Mouse (Mus musculus) myocyte (in vitro differentiated cells): ENCODE results near the gene Ttll10. TPM values are rescaled to one million over a fixed set of nuclear protein-coding genes. Genes with fewer than 3 reads are reported as not detected.

Source experiments
- H3K27me3 ChIP-seq: one replicate; pipeline ENCODE4 v1.6.1; 2011; ENCODE audit not compliant: control insufficient read depth, insufficient read depth, insufficient read length
- H3K36me3 ChIP-seq: one replicate; pipeline ENCODE4 v1.6.1; 2011; ENCODE audit not compliant: control insufficient read depth, insufficient read depth
- H3K4me2 ChIP-seq: one replicate; pipeline ENCODE4 v1.6.1; 2011; ENCODE audit warnings: low read depth, control low read depth
- H3K4me3 ChIP-seq: one replicate; pipeline ENCODE4 v1.5.1; 2011; ENCODE audit warnings: mild to moderate bottlenecking, control low read depth, moderate library complexity
- H3K79me2 ChIP-seq: one replicate; pipeline ENCODE4 v1.6.1; 2011; ENCODE audit not compliant: control insufficient read depth, insufficient read depth
- H3ac ChIP-seq: one replicate; pipeline ENCODE4 v1.6.1; 2011; ENCODE audit not compliant: control insufficient read depth, insufficient read length
- CEBPB ChIP-seq: IDR thresholded peaks from 2 replicates; pipeline ENCODE4 v1.6.1; 2011; ENCODE audit warnings: mild to moderate bottlenecking, moderate library complexity; ENCODE audit not compliant: poor library complexity, insufficient read depth, severe bottlenecking
- E2F4 ChIP-seq: IDR thresholded peaks from one replicate; pipeline ENCODE4 v1.6.1; 2011; ENCODE audit warnings: mild to moderate bottlenecking, control low read depth, moderate library complexity; ENCODE audit not compliant: insufficient read depth
- MAX ChIP-seq: IDR thresholded peaks from one replicate; pipeline ENCODE4 v1.6.1; 2011; ENCODE audit warnings: low read depth, mild to moderate bottlenecking, control low read depth
- MYOD1 ChIP-seq, 3 experiments: IDR thresholded peaks; one replicate each; pipeline ENCODE4 v1.6.1; 2011; ENCODE audit warnings: control low read depth in 2 of 3, low read depth in 2 of 3, mild to moderate bottlenecking in 2 of 3, moderate library complexity in 1 of 3; ENCODE audit not compliant: insufficient read length in 2 of 3, control insufficient read depth in 1 of 3
- MYOG ChIP-seq, 3 experiments: IDR thresholded peaks; one replicate each; pipeline ENCODE4 v1.6.1; 2011; ENCODE audit warnings: control low read depth in 2 of 3, low read depth in 2 of 3, mild to moderate bottlenecking in 2 of 3; ENCODE audit not compliant: insufficient read length in 2 of 3, control insufficient read depth in 1 of 3, insufficient read depth in 1 of 3
- POLR2A ChIP-seq: IDR thresholded peaks from one replicate; pipeline ENCODE4 v1.6.1; 2011; ENCODE audit warnings: low read depth, mild to moderate bottlenecking, control low read depth, moderate library complexity; ENCODE audit not compliant: insufficient read length
- POLR2AphosphoS2 ChIP-seq: IDR thresholded peaks from one replicate; pipeline ENCODE4 v1.6.1; 2011; ENCODE audit warnings: low read depth, control low read depth; ENCODE audit not compliant: insufficient read length
- REST ChIP-seq: IDR thresholded peaks from one replicate; pipeline ENCODE4 v1.6.1; 2011; ENCODE audit warnings: mild to moderate bottlenecking, control low read depth, moderate library complexity; ENCODE audit not compliant: insufficient read depth, insufficient read length
- SRF ChIP-seq: IDR thresholded peaks from one replicate; pipeline ENCODE4 v1.6.1; 2011; ENCODE audit warnings: low read depth; ENCODE audit not compliant: control insufficient read depth, insufficient read length
- TCF12 ChIP-seq: IDR thresholded peaks from one replicate; pipeline ENCODE4 v1.6.1; 2011; ENCODE audit warnings: mild to moderate bottlenecking, control low read depth; ENCODE audit not compliant: poor library complexity, insufficient read depth, severe bottlenecking
- TCF3 ChIP-seq: IDR thresholded peaks from one replicate; pipeline ENCODE4 v1.6.1; 2011; ENCODE audit warnings: low read depth, control low read depth; ENCODE audit not compliant: insufficient read length
- USF1 ChIP-seq: IDR thresholded peaks from one replicate; pipeline ENCODE4 v1.6.1; 2011; ENCODE audit warnings: low read depth, mild to moderate bottlenecking, control low read depth, moderate library complexity
- polyA plus RNA-seq: library from polyadenylated mRNA; unstranded; fragments of >200 nt; fragmentation: generic; extraction: Trizol; gene quantifications from one replicate; pipeline ENCODE4 v1.2.1, GENCODE M21; 2012; ENCODE audit warnings: missing spikeins

Ttll10 gene
- polyA plus RNA-seq, 1 experiment = not detected

DNA sequence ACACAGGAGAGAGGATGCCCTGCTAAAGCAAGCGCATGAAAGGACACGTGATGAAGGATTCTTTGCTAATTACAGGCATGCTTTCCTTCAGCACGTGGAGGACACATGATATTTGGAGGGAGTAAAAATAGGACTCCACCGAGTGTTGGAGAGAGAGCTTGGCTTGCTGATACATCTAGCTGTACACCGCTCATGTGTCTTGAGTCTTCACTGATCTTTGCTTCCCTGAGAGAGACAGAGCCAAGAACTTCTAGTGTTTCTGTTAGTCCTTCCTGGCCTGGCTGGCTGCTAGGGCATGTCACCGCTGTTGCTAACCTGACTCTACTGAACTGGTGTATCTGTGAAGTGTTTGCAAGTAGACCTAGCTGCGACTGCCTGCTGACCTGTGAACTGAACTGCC is 35.0 kb downstream of the Ttll10 start:
- no peaks in the 10 kb centered on the region for H3K27me3 ChIP-seq
- no peak for TF ChIP-seq POLR2A
- TF ChIP-seq REST = no peak
- TF ChIP-seq POLR2AphosphoS2 = no peak
- TF ChIP-seq CEBPB = no peak
- no peak for TF ChIP-seq MAX
- TF ChIP-seq USF1 = no peak
- TF ChIP-seq MYOG (IDR thresholded peaks at IDR 0.05; ENCODE audit: control insufficient read depth in 1 of 3, insufficient read depth in 1 of 3, insufficient read length in 2 of 3, low read depth in 2 of 3) = no peak
- H3K4me2 ChIP-seq = no peak overlapping the region
- no peaks in the 10 kb centered on the region for H3K36me3 ChIP-seq
- H3K4me3 ChIP-seq = no peak overlapping the region
- H3ac ChIP-seq = no peak overlapping the region
- no peaks in the 10 kb centered on the region for H3K79me2 ChIP-seq

GRCm38 (mm10) chr4:156023520-156023919 is 35.7 kb downstream of the Ttll10 start:
- Histone ChIP-seq H3ac (no peak overlapping the region), H3K4me2 (no peak overlapping the region), H3K27me3 (no peaks in the 10 kb centered on the region), H3K36me3 (no peaks in the 10 kb centered on the region), H3K79me2 (no peaks in the 10 kb centered on the region), H3K4me3 (no peak overlapping the region)
- TF ChIP-seq TCF12 = no peak
- no peak for TF ChIP-seq POLR2A
- no peak for TF ChIP-seq MYOD1 (IDR thresholded peaks at IDR 0.05; ENCODE audit: control insufficient read depth in 1 of 3, insufficient read length in 2 of 3, low read depth in 2 of 3)
- no peak for TF ChIP-seq REST
- no peak for TF ChIP-seq POLR2AphosphoS2
- TF ChIP-seq CEBPB = no peak
- no peak for TF ChIP-seq SRF
- no peak for TF ChIP-seq USF1
- TF ChIP-seq MAX = no peak
- no peak for TF ChIP-seq MYOG (IDR thresholded peaks at IDR 0.05; ENCODE audit: control insufficient read depth in 1 of 3, insufficient read depth in 1 of 3, insufficient read length in 2 of 3, low read depth in 2 of 3)
- TF ChIP-seq E2F4 = no peak
- no peak for TF ChIP-seq TCF3

- Histone ChIP-seq H3K4me3 (no peak overlapping the region), H3K4me2 (no peak overlapping the region), H3K79me2 (no peaks in the 10 kb centered on the region), H3K27me3 (no peaks in the 10 kb centered on the region), H3K36me3 (no peaks in the 10 kb centered on the region), H3ac (no peak overlapping the region)
- TF ChIP-seq POLR2AphosphoS2 (no peak), REST (no peak), MYOD1 (IDR thresholded peaks at IDR 0.05; ENCODE audit: control insufficient read depth in 1 of 3, insufficient read length in 2 of 3, low read depth in 2 of 3) (no peak)
Observed at GRCm38 (mm10) chr4:156021942-156022419, 37.2 kb downstream of the Ttll10 start.

DNA sequence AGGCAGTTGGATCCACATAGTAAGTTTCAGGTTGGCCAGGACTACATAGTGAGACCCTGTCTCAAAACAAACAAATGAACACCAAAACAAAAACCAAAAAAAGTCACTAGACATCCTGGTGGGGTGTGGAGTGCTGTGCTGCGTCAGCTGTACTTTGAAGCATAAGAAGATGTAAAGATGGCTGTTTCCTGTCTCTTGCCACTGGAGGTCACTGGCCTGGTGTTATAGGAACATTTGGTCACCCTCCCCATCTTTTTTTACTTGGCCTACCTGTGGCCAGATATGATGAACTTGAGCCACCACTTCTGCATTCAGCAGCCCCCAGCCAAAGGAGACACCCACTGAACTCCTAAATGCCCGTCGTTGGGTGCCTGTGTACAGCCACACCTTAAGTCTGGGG is 37.8 kb downstream of the Ttll10 start:
- Histone ChIP-seq H3K36me3 (no peaks in the 10 kb centered on the region), H3ac (no peak overlapping the region), H3K79me2 (no peaks in the 10 kb centered on the region), H3K4me2 (no peak overlapping the region), H3K27me3 (no peaks in the 10 kb centered on the region), H3K4me3 (no peak overlapping the region)
- TF ChIP-seq POLR2AphosphoS2 (no peak), MAX (no peak), E2F4 (no peak), USF1 (no peak), POLR2A (no peak), SRF (no peak)

- TF ChIP-seq MAX (no peak), CEBPB (no peak), SRF (no peak), E2F4 (no peak), REST (no peak), TCF3 (no peak), POLR2AphosphoS2 (no peak), MYOG (IDR thresholded peaks at IDR 0.05; ENCODE audit: control insufficient read depth in 1 of 3, insufficient read depth in 1 of 3, insufficient read length in 2 of 3, low read depth in 2 of 3) (no peak), MYOD1 (IDR thresholded peaks at IDR 0.05; ENCODE audit: control insufficient read depth in 1 of 3, insufficient read length in 2 of 3, low read depth in 2 of 3) (no peak), USF1 (no peak), TCF12 (no peak), POLR2A (no peak)
- Histone ChIP-seq H3K36me3 (no peaks in the 10 kb centered on the region), H3ac (no peak overlapping the region), H3K4me2 (no peak overlapping the region), H3K27me3 (no peaks in the 10 kb centered on the region), H3K4me3 (no peak overlapping the region), H3K79me2 (no peaks in the 10 kb centered on the region)
Observed at GRCm38 (mm10) chr4:156019771-156020170, 39.4 kb downstream of the Ttll10 start.
